In genomic region chr15:102311489-102311888, GRCm38 (mm10) we compare ENCODE assay signal across 29 mouse cellular contexts. TPM values are rescaled to one million over a fixed set of nuclear protein-coding genes. Genes with fewer than 3 reads are reported as not detected.
DNase-seq lines count a peak whose midpoint lies in the region; ATAC-seq lines count a peak whose summit lies in the region.
"Had no signal": no experiment of that assay in that cellular context is flagged by ENCODE, and none has a peak within 500 bp of the region (broad histone marks: within the 10 kb centered on the region; RNA-seq: fewer than 3 reads in every experiment).

No protein-coding gene starts in this region.

- ATAC-seq in midbrain, embryonic 11.5 days (ENCODE audit: low FRiP score), result no peak
- no peak for ATAC-seq in midbrain, embryonic 13.5 days
- ATAC-seq in common myeloid progenitor, adult 5-6 weeks (replicated peaks; ENCODE audit: low read depth, poor library complexity, severe bottlenecking), result peak; percentile 71
- ATAC-seq in megakaryocyte progenitor cell, adult 5-6 weeks (replicated peaks; ENCODE audit: poor library complexity), result peak; percentile 70
- ATAC-seq in hindbrain, embryonic 14.5 days (ENCODE audit: low FRiP score), result no peak
- ATAC-seq: forebrain, embryonic 13.5 days; liver, embryonic 12.5 days; liver, postnatal 0 days had no signal

- H3K4me1 ChIP-seq in midbrain, embryonic 11.5 days (ENCODE audit: control insufficient read depth, insufficient read depth, low read length), result no peaks in the 10 kb centered on the region
- H3K4me1 ChIP-seq in midbrain, embryonic 13.5 days (replicated peaks), result no peaks in the 10 kb centered on the region
- no peaks in the 10 kb centered on the region for H3K4me1 ChIP-seq in hindbrain, embryonic 14.5 days (replicated peaks; ENCODE audit: control insufficient read depth, insufficient read depth, low read length)
- H3K4me1 ChIP-seq: forebrain, embryonic 13.5 days; hindbrain, embryonic 13.5 days; liver, embryonic 12.5 days; midbrain, embryonic 12.5 days had no signal

- no peaks in the 10 kb centered on the region for H3K27me3 ChIP-seq in midbrain, embryonic 11.5 days (ENCODE audit: control insufficient read depth, insufficient read depth, low read length)
- H3K27me3 ChIP-seq in midbrain, embryonic 13.5 days, result no peaks in the 10 kb centered on the region
- no peaks in the 10 kb centered on the region for H3K27me3 ChIP-seq in hindbrain, embryonic 14.5 days (ENCODE audit: control insufficient read depth, insufficient read depth, low read length)
- H3K27me3 ChIP-seq: forebrain, embryonic 13.5 days; hindbrain, embryonic 13.5 days; kidney, embryonic 15.5 days; liver, embryonic 12.5 days; midbrain, embryonic 12.5 days; stomach, embryonic 15.5 days had no signal

- peak; percentile 75 for DNase-seq in midbrain, embryonic 11.5 days (ENCODE audit: low spot score, missing footprints)
- no peak for DNase-seq in layer of hippocampus, adult 8-10 months (ENCODE audit: low spot score in 2 of 2)
- no peak for DNase-seq in adrenal gland, postnatal 10 days
- no peak for DNase-seq in hindbrain, embryonic 14.5 days (ENCODE audit: low spot score)
- DNase-seq: adrenal gland, postnatal 25 days; cerebellum, adult 18-20 months; cerebellum, postnatal 10 days; gastrocnemius, postnatal 25 days; heart, adult 18-20 months; heart, postnatal 36 days; kidney, adult 11 months; kidney, postnatal 25 days; left cerebral cortex, postnatal 4 days; liver, postnatal 0 days; lung, postnatal 10 days; retina, postnatal 1 day; right cerebral cortex, postnatal 14 days; thymus, postnatal 25 days had no signal

- no peak overlapping the region for H3K4me2 ChIP-seq in midbrain, embryonic 11.5 days
- H3K4me2 ChIP-seq in midbrain, embryonic 13.5 days (replicated peaks), result no peak overlapping the region
- no peak overlapping the region for H3K4me2 ChIP-seq in hindbrain, embryonic 14.5 days (replicated peaks)
- H3K4me2 ChIP-seq: forebrain, embryonic 13.5 days; heart, embryonic 11.5 days; hindbrain, embryonic 13.5 days; kidney, embryonic 15.5 days; liver, embryonic 12.5 days; midbrain, embryonic 12.5 days; stomach, embryonic 15.5 days had no signal

- no peak overlapping the region for H3K4me3 ChIP-seq in midbrain, embryonic 11.5 days (ENCODE audit: low read depth, low read length)
- no peak overlapping the region for H3K4me3 ChIP-seq in midbrain, embryonic 13.5 days (replicated peaks)
- H3K4me3 ChIP-seq in hindbrain, embryonic 14.5 days (replicated peaks; ENCODE audit: low read length), result no peak overlapping the region
- H3K4me3 ChIP-seq: forebrain, embryonic 13.5 days; hindbrain, embryonic 13.5 days; kidney, embryonic 15.5 days; layer of hippocampus, adult 2 months; liver, embryonic 12.5 days; midbrain, embryonic 12.5 days; stomach, embryonic 15.5 days had no signal

- H3K36me3 ChIP-seq in midbrain, embryonic 11.5 days (ENCODE audit: control insufficient read depth, insufficient read depth, low read length), result peaks cover 24% of the 10 kb centered on the region
- H3K36me3 ChIP-seq in midbrain, embryonic 13.5 days, result peaks cover 56% of the 10 kb centered on the region
- H3K36me3 ChIP-seq in hindbrain, embryonic 14.5 days (replicated peaks; ENCODE audit: control insufficient read depth, insufficient read depth), result 0 out of 2 replicates have a peak, but pooled peaks cover 11% of the 10 kb centered on the region

- H3K9me3 ChIP-seq in midbrain, embryonic 11.5 days (ENCODE audit: control insufficient read depth, low read length), result no peaks in the 10 kb centered on the region
- no peaks in the 10 kb centered on the region for H3K9me3 ChIP-seq in midbrain, embryonic 13.5 days
- H3K9me3 ChIP-seq in hindbrain, embryonic 14.5 days (ENCODE audit: control insufficient read depth, low read length), result no peaks in the 10 kb centered on the region
- H3K9me3 ChIP-seq: forebrain, embryonic 13.5 days; hindbrain, embryonic 13.5 days; kidney, embryonic 15.5 days; liver, embryonic 12.5 days; midbrain, embryonic 12.5 days; stomach, embryonic 15.5 days had no signal

- no peak overlapping the region for H3K9ac ChIP-seq in midbrain, embryonic 11.5 days (ENCODE audit: low read length)
- no peak overlapping the region for H3K9ac ChIP-seq in midbrain, embryonic 13.5 days (replicated peaks)
- no peak overlapping the region for H3K9ac ChIP-seq in hindbrain, embryonic 14.5 days
- H3K9ac ChIP-seq: forebrain, embryonic 13.5 days; hindbrain, embryonic 13.5 days; kidney, embryonic 15.5 days; liver, embryonic 12.5 days; liver, postnatal 0 days; midbrain, embryonic 12.5 days; stomach, embryonic 15.5 days had no signal

- H3K27ac ChIP-seq in midbrain, embryonic 11.5 days (ENCODE audit: low read depth, low read length), result no peak overlapping the region
- H3K27ac ChIP-seq in midbrain, embryonic 13.5 days, result no peak overlapping the region
- no peak overlapping the region for H3K27ac ChIP-seq in hindbrain, embryonic 14.5 days
- H3K27ac ChIP-seq: forebrain, embryonic 13.5 days; hindbrain, embryonic 13.5 days; kidney, embryonic 15.5 days; layer of hippocampus, adult 2 months; liver, embryonic 12.5 days; midbrain, embryonic 12.5 days; stomach, embryonic 15.5 days had no signal

RNA-seq across cellular contexts. Expression of gene Pfdn5, which starts 14.4 kb away (rescaled TPM):
- 404 and 408 TPM in 2 replicates for polyA plus RNA-seq in midbrain, embryonic 11.5 days (2014; fragmentation: Nextera tagmentation; extraction: Ambion mirVana)
- 472 and 474 TPM in 2 replicates for polyA plus RNA-seq in midbrain, embryonic 13.5 days (2015; fragmentation: Nextera tagmentation; extraction: Ambion mirVana)
- total RNA-seq in common myeloid progenitor, adult 5-6 weeks (2017), result 219 and 289 TPM in 2 replicates
- total RNA-seq in megakaryocyte progenitor cell, adult 5-6 weeks (2015), result 345 and 346 TPM in 2 replicates
- 343 and 379 TPM in 2 replicates for total RNA-seq in megakaryocyte progenitor cell, adult 5-6 weeks (2017)
- 100 to 1,000 TPM; 400 to 493 (median 445) TPM for total RNA-seq in layer of hippocampus, adult 8-10 months (2022)
- total RNA-seq in adrenal gland, postnatal 10 days (2021), result 100 to 1,000 TPM; 342 to 354 TPM
- 518 and 626 TPM in 2 replicates for polyA plus RNA-seq in hindbrain, embryonic 14.5 days (2014; fragmentation: Nextera tagmentation; extraction: Ambion mirVana)

RNA-seq across cellular contexts. Expression of gene Espl1, which starts 15.4 kb away (rescaled TPM):
- 29.4 and 33.3 TPM in 2 replicates for polyA plus RNA-seq in midbrain, embryonic 11.5 days (2014; fragmentation: Nextera tagmentation; extraction: Ambion mirVana)
- 11.0 and 13.3 TPM in 2 replicates for polyA plus RNA-seq in midbrain, embryonic 13.5 days (2015; fragmentation: Nextera tagmentation; extraction: Ambion mirVana)
- 24.6 and 39.7 TPM in 2 replicates for total RNA-seq in common myeloid progenitor, adult 5-6 weeks (2017)
- total RNA-seq in megakaryocyte progenitor cell, adult 5-6 weeks (2015), result 33.9 and 34.8 TPM in 2 replicates
- total RNA-seq in megakaryocyte progenitor cell, adult 5-6 weeks (2017), result 15.0 and 19.2 TPM in 2 replicates
- total RNA-seq in layer of hippocampus, adult 8-10 months (2022), result 1 to 10 TPM in 2 of 4 experiments, under 1 TPM in 2; 0.67 to 2.4 (median 1.1) TPM
- total RNA-seq in adrenal gland, postnatal 10 days (2021), result 10 to 100 TPM in 1 of 2 experiments, 1 to 10 TPM in 1; 8.8 to 11.9 TPM
- 6.8 and 7.0 TPM in 2 replicates for polyA plus RNA-seq in hindbrain, embryonic 14.5 days (2014; fragmentation: Nextera tagmentation; extraction: Ambion mirVana)

RNA-seq across cellular contexts. Expression of gene Myg1, which starts 20.0 kb away (rescaled TPM):
- 97.8 and 99.5 TPM in 2 replicates for polyA plus RNA-seq in midbrain, embryonic 11.5 days (2014; fragmentation: Nextera tagmentation; extraction: Ambion mirVana)
- polyA plus RNA-seq in midbrain, embryonic 13.5 days (2015; fragmentation: Nextera tagmentation; extraction: Ambion mirVana), result 93.8 and 105 TPM in 2 replicates
- total RNA-seq in common myeloid progenitor, adult 5-6 weeks (2017), result 40.0 and 50.8 TPM in 2 replicates
- 26.5 and 28.4 TPM in 2 replicates for total RNA-seq in megakaryocyte progenitor cell, adult 5-6 weeks (2015)
- 56.4 and 58.5 TPM in 2 replicates for total RNA-seq in megakaryocyte progenitor cell, adult 5-6 weeks (2017)
- total RNA-seq in layer of hippocampus, adult 8-10 months (2022), result 10 to 100 TPM; 66.5 to 76.4 (median 71.6) TPM
- total RNA-seq in adrenal gland, postnatal 10 days (2021), result 10 to 100 TPM; 50.0 to 62.5 TPM
- 77.4 and 78.4 TPM in 2 replicates for polyA plus RNA-seq in hindbrain, embryonic 14.5 days (2014; fragmentation: Nextera tagmentation; extraction: Ambion mirVana)

RNA-seq across cellular contexts. Expression of gene Mfsd5, which starts 32.2 kb away (rescaled TPM):
- 50.8 and 53.0 TPM in 2 replicates for polyA plus RNA-seq in midbrain, embryonic 11.5 days (2014; fragmentation: Nextera tagmentation; extraction: Ambion mirVana)
- polyA plus RNA-seq in midbrain, embryonic 13.5 days (2015; fragmentation: Nextera tagmentation; extraction: Ambion mirVana), result 50.8 and 53.4 TPM in 2 replicates
- total RNA-seq in common myeloid progenitor, adult 5-6 weeks (2017), result 16.8 and 21.0 TPM in 2 replicates
- 28.2 and 33.0 TPM in 2 replicates for total RNA-seq in megakaryocyte progenitor cell, adult 5-6 weeks (2015)
- 17.8 and 25.5 TPM in 2 replicates for total RNA-seq in megakaryocyte progenitor cell, adult 5-6 weeks (2017)
- total RNA-seq in layer of hippocampus, adult 8-10 months (2022), result 10 to 100 TPM; 36.9 to 41.8 (median 38.5) TPM
- total RNA-seq in adrenal gland, postnatal 10 days (2021), result 10 to 100 TPM; 29.0 to 29.4 TPM
- 60.6 and 61.8 TPM in 2 replicates for polyA plus RNA-seq in hindbrain, embryonic 14.5 days (2014; fragmentation: Nextera tagmentation; extraction: Ambion mirVana)

RNA-seq across cellular contexts. Expression of gene Aaas, which starts 39.1 kb away (rescaled TPM):
- 76.5 and 82.5 TPM in 2 replicates for polyA plus RNA-seq in midbrain, embryonic 11.5 days (2014; fragmentation: Nextera tagmentation; extraction: Ambion mirVana)
- 41.4 and 44.1 TPM in 2 replicates for polyA plus RNA-seq in midbrain, embryonic 13.5 days (2015; fragmentation: Nextera tagmentation; extraction: Ambion mirVana)
- 111 and 199 TPM in 2 replicates for total RNA-seq in common myeloid progenitor, adult 5-6 weeks (2017)
- 103 and 110 TPM in 2 replicates for total RNA-seq in megakaryocyte progenitor cell, adult 5-6 weeks (2015)
- 141 and 151 TPM in 2 replicates for total RNA-seq in megakaryocyte progenitor cell, adult 5-6 weeks (2017)
- total RNA-seq in layer of hippocampus, adult 8-10 months (2022), result 10 to 100 TPM; 20.6 to 33.5 (median 24.7) TPM
- total RNA-seq in adrenal gland, postnatal 10 days (2021), result 10 to 100 TPM; 21.4 to 24.7 TPM
- 30.7 and 33.8 TPM in 2 replicates for polyA plus RNA-seq in hindbrain, embryonic 14.5 days (2014; fragmentation: Nextera tagmentation; extraction: Ambion mirVana)

Comparison
In these comparisons a context has a peak if more than half of its experiments do, and no peak if none do; other contexts are left out.
1. ATAC-seq: peak in common myeloid progenitor, adult 5-6 weeks (single experiment) and megakaryocyte progenitor cell, adult 5-6 weeks (single experiment); none in midbrain, embryonic 11.5 days (single experiment), midbrain, embryonic 13.5 days (single experiment) and hindbrain, embryonic 14.5 days (single experiment).